Mouse (Mus musculus) left cerebral cortex, postnatal 25 days (tissue): ENCODE data around the gene Klf4. TPM values are rescaled to one million over a fixed set of nuclear protein-coding genes. Genes with fewer than 3 reads are reported as not detected.

Experiments used
- DNase-seq, 2 experiments: peaks; one replicate each; pipeline ENCODE4 v3.0.0; 2022; ENCODE audit warnings: low spot score in 2 of 2, mixed read lengths in 1 of 2
- intact Hi-C: fragments of 180-260 bp; cut with DNase I; formaldehyde crosslinking; loops from one replicate; pipeline ENCODE4 v1.15.1; 2025
- total RNA-seq, 2 experiments: library from RNA; stranded (reverse); gene quantifications; 2 replicates each; pipeline ENCODE4 v1.2.3; 2021

The Klf4 gene
- total RNA-seq, 2 experiments from 2014 or later = 6.0 to 7.4 TPM

GRCm38 (mm10) chr4:55528404-55528803, 3.9 kb downstream of the Klf4 start:
- DNase-seq = no peak
- intact Hi-C loops = loop anchor here (5.0 kb wide), 2 partner anchors 834 to 1159 kb away; no protein-coding TSS in a partner anchor

DNA sequence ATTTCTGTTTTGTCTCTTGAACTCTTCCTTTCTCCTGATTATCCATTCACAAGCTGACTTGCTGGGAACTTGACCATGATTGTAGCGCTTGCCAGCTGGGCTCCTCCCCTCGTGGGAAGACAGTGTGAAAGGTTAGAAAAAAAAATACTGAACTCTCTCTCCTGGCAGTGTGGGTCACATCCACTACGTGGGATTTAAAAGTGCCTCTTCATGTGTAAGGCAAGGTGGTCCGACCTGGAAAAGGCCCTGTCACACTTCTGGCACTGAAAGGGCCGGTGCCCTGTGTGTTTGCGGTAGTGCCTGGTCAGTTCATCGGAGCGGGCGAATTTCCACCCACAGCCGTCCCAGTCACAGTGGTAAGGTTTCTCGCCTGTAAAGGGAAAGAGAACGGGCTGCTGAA, 4.3 kb downstream of the Klf4 start:
- DNase-seq = no peak
- intact Hi-C loops = loop anchor here (5.0 kb wide), 2 partner anchors 834 to 1159 kb away; no protein-coding TSS in a partner anchor

- peak in 1 of 2 experiments; percentile 58 for DNase-seq
- intact Hi-C loops = loop anchor here (5.0 kb wide), 2 partner anchors 836 to 1161 kb away; no protein-coding TSS in a partner anchor
Measured at GRCm38 (mm10) chr4:55526247-55527115, 5.8 kb downstream of the Klf4 start.

DNA sequence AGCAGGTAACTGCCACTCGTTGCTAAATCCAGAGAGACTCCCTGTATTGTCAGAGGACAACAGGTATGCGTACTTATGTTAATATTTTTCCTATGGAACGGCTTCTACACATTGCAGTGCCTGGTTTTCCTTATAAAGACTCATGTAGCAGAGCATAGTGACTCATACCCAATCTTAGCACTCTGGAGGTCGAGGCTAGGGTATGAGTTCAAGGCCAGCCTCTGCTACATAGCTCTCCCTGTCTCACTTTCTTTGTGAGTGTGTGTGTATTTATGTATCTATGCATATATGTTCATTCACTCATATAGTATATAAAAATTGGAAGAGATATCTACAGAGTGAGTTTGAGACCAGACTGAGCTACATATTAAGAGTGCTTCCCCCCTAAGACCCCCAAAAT, 8.3 kb downstream of the Klf4 start:
- DNase-seq = no peak

DNA sequence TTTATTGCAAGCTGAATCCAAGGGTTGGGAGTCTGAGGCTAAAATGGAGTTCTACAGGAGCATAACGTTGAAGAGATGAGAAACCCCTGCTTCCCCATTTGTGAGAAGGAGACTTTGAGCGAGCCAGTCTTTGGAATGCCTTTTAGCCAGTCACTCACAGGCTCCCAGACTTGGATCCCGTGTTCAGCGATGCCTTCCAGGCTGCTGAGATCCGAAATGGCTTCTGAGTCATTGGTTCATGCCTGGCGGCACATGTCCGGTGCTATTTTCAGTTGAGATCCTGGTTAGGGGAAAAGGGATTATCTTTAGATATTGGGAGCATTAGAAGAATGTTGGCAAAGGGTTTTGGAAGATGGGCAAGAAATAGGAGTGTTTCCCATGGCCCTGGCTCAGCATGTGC, 14.8 kb downstream of the Klf4 start:
- DNase-seq = peak in 1 of 2 experiments; percentile 38
- intact Hi-C loops = no loop called here

More for the DNA sequence above, 8.3 kb downstream of the Klf4 start:
- intact Hi-C loops = no loop called here

GRCm38 (mm10) chr4:55516048-55516447, 16.2 kb downstream of the Klf4 start:
- no peak for DNase-seq
- intact Hi-C loops = no loop called here

DNA sequence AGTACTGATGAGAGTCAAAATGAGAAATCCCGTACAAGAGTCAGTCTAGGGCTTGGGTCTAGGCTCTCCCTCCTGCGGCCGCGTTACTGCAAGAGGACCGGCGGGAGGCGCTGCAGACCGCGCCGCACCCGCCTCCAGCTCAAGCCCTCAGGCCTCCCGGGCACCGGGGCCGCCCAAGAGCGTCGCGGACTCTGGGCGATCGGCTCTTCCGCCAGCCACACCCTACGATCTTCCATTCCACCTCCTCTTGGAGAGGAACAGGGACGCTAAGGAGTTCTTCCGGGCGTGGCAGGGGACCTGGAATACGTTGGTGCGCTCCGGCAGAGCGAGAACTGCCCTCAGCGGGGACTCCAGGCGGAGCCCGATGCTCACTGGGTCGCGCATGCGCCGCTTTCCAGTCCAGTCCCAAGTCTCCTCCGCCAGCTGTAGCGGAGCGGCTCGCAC, 17.5 kb downstream of the Klf4 start:
- peak; percentile 75 to 76 for DNase-seq
- intact Hi-C loops = loop anchor here (1.0 to 5.0 kb wide), 3 partner anchors 708 to 1173 kb away; no protein-coding TSS in a partner anchor

DNA sequence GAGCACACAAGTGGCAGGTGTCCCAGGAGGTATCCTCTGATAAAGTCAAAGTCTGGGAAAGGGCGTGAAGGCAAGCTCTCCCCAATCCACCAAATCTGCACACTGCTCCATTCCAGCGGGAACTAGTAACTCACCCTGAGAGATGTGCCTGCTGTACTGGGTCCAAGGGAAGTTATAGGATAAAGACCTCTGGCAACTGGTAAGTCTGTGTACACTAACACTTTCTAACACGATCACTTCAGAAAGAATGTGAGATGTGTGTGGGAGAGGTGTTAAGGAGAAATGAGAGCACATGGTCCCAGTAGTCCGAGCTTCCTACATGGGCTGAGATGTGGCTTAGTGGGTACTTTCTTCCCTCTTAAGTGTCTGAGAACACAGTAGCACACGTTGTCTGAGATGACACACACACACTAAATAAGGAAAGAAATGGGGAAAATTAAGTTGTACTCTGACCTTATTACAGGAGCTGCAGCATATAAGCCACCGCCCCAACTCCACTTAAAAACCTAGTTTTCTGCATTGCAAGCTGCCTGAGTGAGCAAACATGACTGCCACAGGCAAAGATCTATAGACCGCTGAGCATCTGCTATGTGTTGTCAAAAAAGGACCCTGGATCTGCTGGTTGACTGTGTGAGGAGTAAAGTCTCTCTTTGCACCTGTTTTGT, 18.5 kb downstream of the Klf4 start:
- DNase-seq = no peak
- intact Hi-C loops = loop anchor here (1.0 to 5.0 kb wide), 3 partner anchors 709 to 1174 kb away; no protein-coding TSS in a partner anchor

DNA sequence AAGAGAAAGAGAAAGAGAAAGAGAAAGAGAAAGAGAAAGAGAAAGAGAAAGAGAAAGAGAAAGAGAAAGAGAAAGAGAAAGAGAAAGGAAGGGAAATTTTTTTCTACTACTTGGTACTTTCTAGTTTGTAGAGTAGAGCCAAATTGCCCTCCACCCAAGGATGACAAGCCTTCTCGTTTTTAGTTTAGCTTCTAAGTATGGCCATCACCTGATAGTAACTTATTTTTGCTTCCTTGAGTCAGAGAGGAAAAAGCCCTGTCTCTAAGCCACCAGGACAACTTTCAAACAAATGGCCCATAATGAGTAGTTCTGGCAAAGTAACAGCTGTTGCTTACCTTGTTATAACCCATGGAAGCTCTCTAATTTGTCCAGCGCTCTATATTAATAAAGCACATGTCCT, 20.9 kb downstream of the Klf4 start:
- DNase-seq = no peak
- intact Hi-C loops = loop anchor here (5.0 kb wide), 1 partner anchor 1176 kb away; no protein-coding TSS in a partner anchor

DNA sequence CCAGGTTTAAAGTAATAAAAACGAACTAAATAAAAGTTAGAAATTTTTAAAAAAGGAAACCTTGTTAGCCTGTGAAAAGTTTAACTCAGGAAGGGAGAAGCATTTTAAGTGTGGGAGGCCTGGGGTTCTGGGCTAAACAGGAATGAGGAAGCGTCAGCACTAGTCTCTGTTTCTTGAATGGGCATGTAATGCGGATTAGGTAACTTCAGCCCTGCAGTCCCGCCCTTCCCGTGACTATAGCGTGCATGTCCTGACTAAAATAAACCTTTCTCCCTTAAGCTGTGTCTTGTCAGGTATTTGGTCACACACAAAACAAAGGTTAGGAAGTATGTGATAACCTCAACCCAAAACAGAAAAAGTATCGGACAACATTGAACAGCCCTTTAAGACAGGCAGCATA, 23.6 kb downstream of the Klf4 start:
- no peak for DNase-seq
- intact Hi-C loops = no loop called here

GRCm38 (mm10) chr4:55498621-55499020, 33.6 kb downstream of the Klf4 start:
- DNase-seq = no peak
- intact Hi-C loops = no loop called here

DNA sequence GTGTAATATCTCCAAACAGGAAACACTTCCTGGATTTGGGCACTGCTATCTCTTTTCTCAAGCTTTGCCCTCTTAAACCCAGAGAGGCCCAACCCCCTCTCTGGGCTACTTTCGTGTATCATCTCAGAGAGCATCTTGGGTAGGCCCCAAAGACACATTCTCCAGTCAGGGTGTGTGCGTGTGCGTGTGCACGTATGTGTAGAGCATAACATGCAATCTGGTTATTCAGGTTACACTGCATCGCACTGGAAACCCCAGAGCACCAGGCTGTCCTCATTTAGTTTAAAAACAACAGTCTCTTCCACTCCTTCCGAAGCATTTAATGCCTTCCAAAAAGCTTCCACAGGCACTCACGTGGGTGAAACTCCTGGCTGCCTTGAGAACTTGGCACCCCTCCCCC, 35.9 kb downstream of the Klf4 start:
- intact Hi-C loops = no loop called here
- DNase-seq = peak in 1 of 2 experiments; percentile 11

GRCm38 (mm10) chr4:55493261-55493660, 39.0 kb downstream of the Klf4 start:
- intact Hi-C loops = no loop called here

DNA sequence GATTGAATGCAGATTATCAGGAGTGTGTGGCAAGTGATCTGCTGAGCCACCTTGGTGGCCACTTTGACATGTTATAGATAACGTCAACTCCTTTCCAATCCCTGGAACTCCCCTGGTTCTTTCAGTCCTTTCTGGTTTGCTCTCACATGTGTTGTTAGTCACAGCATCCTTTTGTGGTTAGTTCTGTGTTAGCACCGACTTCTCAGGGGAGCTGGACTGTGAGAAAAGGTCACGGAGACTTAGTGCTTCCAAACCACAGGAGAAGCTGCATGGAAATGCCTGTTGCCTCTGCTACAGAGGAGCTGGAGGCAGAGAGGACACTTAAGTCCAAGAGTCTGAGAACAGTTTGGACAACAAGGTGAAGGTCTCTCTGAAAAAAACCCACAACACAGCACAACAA, 42.9 kb downstream of the Klf4 start:
- intact Hi-C loops = no loop called here
- no peak for DNase-seq

More at GRCm38 (mm10) chr4:55493261-55493660, 39.0 kb downstream of the Klf4 start:
- no peak for DNase-seq

GRCm38 (mm10) chr4:55488604-55489003, 43.7 kb downstream of the Klf4 start:
- DNase-seq = no peak
- intact Hi-C loops = no loop called here

GRCm38 (mm10) chr4:55480322-55480767, 51.9 kb downstream of the Klf4 start:
- intact Hi-C loops = no loop called here

DNA sequence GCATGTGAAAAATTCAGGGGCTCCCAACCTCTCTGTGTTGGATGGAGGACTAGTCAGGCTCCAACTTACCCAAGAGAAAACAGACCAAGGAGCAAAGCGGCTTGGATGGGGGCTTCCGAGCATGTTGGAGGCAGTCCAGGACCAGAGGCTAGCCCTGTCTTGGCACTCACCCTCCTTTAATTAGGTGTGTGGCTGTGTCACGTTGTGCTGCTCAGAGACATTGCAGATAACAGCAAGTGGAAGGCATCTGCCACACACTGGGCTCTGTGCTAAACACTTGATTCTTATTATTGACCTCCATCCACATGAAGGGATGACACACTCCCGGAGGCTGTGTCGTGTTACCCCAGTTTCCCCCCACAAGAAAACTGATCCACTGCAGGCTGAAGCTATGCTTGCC, 53.9 kb downstream of the Klf4 start:
- intact Hi-C loops = no loop called here
- no peak for DNase-seq

More at GRCm38 (mm10) chr4:55480322-55480767, 51.9 kb downstream of the Klf4 start:
- peak; percentile 45 to 54 for DNase-seq

- peak; percentile 15 to 22 for DNase-seq
- intact Hi-C loops = no loop called here
Measured at GRCm38 (mm10) chr4:55477933-55478332, 54.3 kb downstream of the Klf4 start.

- intact Hi-C loops = no loop called here
- no peak for DNase-seq
Measured at GRCm38 (mm10) chr4:55477210-55477759, 55.0 kb downstream of the Klf4 start.
